Mouse (Mus musculus) embryo, embryonic 11.5 days (tissue): ENCODE data around the gene Vps26a.
A peak's percentile ranks its signal among the peaks of the same experiment; 100 is the strongest.

Source experiments
- DNase-seq: peaks from one replicate; pipeline ENCODE4 v3.0.0-alpha.2; 2012; ENCODE audit warnings: low read depth, low spot score

The Vps26a gene

DNA sequence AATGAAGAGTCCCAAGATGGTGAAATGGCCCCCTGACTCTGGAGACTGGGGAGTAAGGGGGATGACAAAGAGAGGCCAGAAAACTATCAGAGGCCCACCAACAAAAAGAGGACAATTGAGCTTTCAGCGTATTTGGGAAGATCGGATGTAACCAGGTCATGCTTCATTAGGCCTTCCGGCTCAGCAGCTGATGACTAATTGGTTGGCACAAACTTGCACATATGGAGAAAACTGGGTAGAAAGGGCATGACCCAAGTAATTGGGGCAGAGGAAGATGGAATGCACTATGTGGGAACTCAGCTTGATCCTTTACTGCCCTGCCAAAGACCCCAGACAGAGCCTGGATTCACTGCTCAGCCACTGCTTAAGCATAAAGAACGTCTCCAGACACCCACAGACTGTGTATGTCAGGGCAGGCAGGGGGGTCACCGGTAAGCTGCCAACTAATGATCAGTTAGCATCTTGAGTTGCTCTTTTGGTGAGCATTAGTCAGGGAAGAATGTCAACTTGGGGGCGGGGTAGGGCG, 67.7 kb downstream of the Vps26a start:
- no peak for DNase-seq

DNA sequence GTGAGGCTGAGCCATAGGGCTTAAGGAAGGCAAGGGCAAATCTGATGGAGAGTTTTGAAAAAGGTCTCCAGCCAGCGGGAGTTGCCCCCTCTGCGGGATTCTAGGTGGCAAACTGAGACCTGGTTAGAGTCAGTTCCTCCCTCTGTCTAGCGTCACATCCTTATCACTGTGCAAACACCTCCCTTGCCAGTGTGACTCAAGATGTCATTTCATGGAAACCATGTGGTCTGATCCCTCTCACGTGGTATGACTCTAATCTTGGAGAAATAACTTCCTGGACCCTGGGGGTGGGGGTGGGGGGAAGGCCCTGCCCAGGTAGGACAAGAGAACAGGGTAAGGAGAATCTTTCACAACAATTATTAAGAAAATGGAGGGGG, 73.0 kb downstream of the Vps26a start:
- no peak for DNase-seq

GRCm38 (mm10) chr10:62412906-62413605, 73.5 kb downstream of the Vps26a start:
- no peak for DNase-seq

GRCm38 (mm10) chr10:62411431-62412410, 74.9 kb downstream of the Vps26a start:
- no peak for DNase-seq

- peak; percentile 42 for DNase-seq
These were observed 75.7 kb downstream of the Vps26a start for GRCm38 (mm10) chr10:62410943-62411342.
